ENCODE assay signal across 16 mouse cellular contexts in genomic region chr6:95109691-95110450, GRCm38 (mm10).
"Had no signal": no experiment of that assay in that cellular context is flagged by ENCODE, and none has a peak within 500 bp of the region (broad histone marks: within the 10 kb centered on the region; RNA-seq: fewer than 3 reads in every experiment).

No protein-coding gene starts in this region.

- H3K36me3 ChIP-seq: kidney, embryonic 15.5 days; limb, embryonic 15.5 days; liver, embryonic 12.5 days; midbrain, embryonic 10.5 days; neural tube, embryonic 13.5 days had no signal

- ATAC-seq: liver, embryonic 12.5 days; midbrain, embryonic 16.5 days had no signal

- H3K9me3 ChIP-seq: kidney, embryonic 15.5 days; limb, embryonic 15.5 days; liver, embryonic 12.5 days; midbrain, embryonic 10.5 days; neural tube, embryonic 13.5 days had no signal

- H3K27ac ChIP-seq: kidney, embryonic 15.5 days; limb, embryonic 15.5 days; liver, embryonic 12.5 days; midbrain, embryonic 10.5 days; neural tube, embryonic 13.5 days; stomach, postnatal 0 days had no signal

- DNase-seq: kidney, postnatal 14 days; layer of hippocampus, postnatal 36 days; lung, embryonic 14.5 days; lung, postnatal 10 days; lung, postnatal 4 days; retina, postnatal 1 day; right cerebral cortex, postnatal 14 days; thymus, adult 2 months; thymus, postnatal 25 days had no signal

- H3K4me1 ChIP-seq: kidney, embryonic 15.5 days; limb, embryonic 15.5 days; liver, embryonic 12.5 days; midbrain, embryonic 10.5 days; neural tube, embryonic 13.5 days had no signal

- H3K4me3 ChIP-seq: kidney, embryonic 15.5 days; limb, embryonic 15.5 days; liver, embryonic 12.5 days; midbrain, embryonic 10.5 days; neural tube, embryonic 13.5 days had no signal

- H3K27me3 ChIP-seq: kidney, embryonic 15.5 days; limb, embryonic 15.5 days; liver, embryonic 12.5 days; neural tube, embryonic 13.5 days had no signal

- H3K9ac ChIP-seq: kidney, embryonic 15.5 days; limb, embryonic 15.5 days; liver, embryonic 12.5 days; lung, embryonic 14.5 days; neural tube, embryonic 13.5 days had no signal
